Mouse (Mus musculus) brain, embryonic 14.5 days (tissue): ENCODE measurements around the gene Gpc6.

ENCODE experiments used
- CTCF ChIP-seq: fragments of 200-500 bp; IDR thresholded peaks from 2 replicates; pipeline ENCODE4 v1.5.1; 2012; ENCODE audit warnings: inconsistent platforms, mild to moderate bottlenecking, moderate library complexity, borderline replicate concordance; ENCODE audit not compliant: insufficient read depth, insufficient read length; ENCODE audit errors: extremely low read depth
- POLR2A ChIP-seq: fragments of 200-500 bp; IDR thresholded peaks from 2 replicates; pipeline ENCODE4 v1.6.1; 2012; ENCODE audit warnings: mild to moderate bottlenecking, inconsistent platforms, borderline replicate concordance; ENCODE audit not compliant: poor library complexity, insufficient read depth, insufficient read length, severe bottlenecking; ENCODE audit errors: extremely low read depth

GRCm38 (mm10) chr14:116945975-116946374, 20.9 kb downstream of the Gpc6 start:
- TF ChIP-seq CTCF, result no peak
- no peak for TF ChIP-seq POLR2A
